Mouse (Mus musculus) liver, embryonic 16.5 days (tissue): ENCODE results near the gene Spin1. TPM values are rescaled to one million over a fixed set of nuclear protein-coding genes. Genes with fewer than 3 reads are reported as not detected.
A peak's percentile ranks its signal among the peaks of the same experiment; 100 is the strongest.

ENCODE experiments used
- ATAC-seq: fragments of 200-750 bp; cut with Nextera tagmentation; 2 replicates; pipeline ENCODE4 v1.8.0; 2017; ENCODE audit warnings: low read depth, mild to moderate bottlenecking, moderate number of reproducible peaks, moderate library complexity
- H3K27ac ChIP-seq: fragments of 300-500 bp; sonication (generic); 2 replicates; pipeline ENCODE4 v1.5.1; 2014; ENCODE audit warnings: mild to moderate bottlenecking, low read length
- H3K27me3 ChIP-seq: fragments of 300-500 bp; sonication (generic); 2 replicates; pipeline ENCODE4 v1.6.1; 2014; ENCODE audit warnings: low read depth, low read length, mixed read lengths; ENCODE audit not compliant: control insufficient read depth, insufficient read depth
- H3K36me3 ChIP-seq: fragments of 300-500 bp; sonication (generic); 2 replicates; pipeline ENCODE4 v1.6.1; 2014; ENCODE audit warnings: mild to moderate bottlenecking; ENCODE audit not compliant: control insufficient read depth, insufficient read depth
- H3K4me1 ChIP-seq: fragments of 300-500 bp; sonication (generic); 2 replicates; pipeline ENCODE4 v1.6.1; 2014; ENCODE audit warnings: low read depth, low read length, mixed read lengths; ENCODE audit not compliant: control insufficient read depth
- H3K4me2 ChIP-seq: fragments of 300-500 bp; sonication (generic); 2 replicates; pipeline ENCODE4 v1.6.1; 2014; ENCODE audit warnings: low read depth, low read length, mixed read lengths
- H3K4me3 ChIP-seq: fragments of 300-500 bp; sonication (generic); 2 replicates; pipeline ENCODE4 v1.5.1; 2014; ENCODE audit warnings: low read depth, mild to moderate bottlenecking, low read length
- H3K9ac ChIP-seq: fragments of 300-500 bp; sonication (generic); 2 replicates; pipeline ENCODE4 v1.6.1; 2014; ENCODE audit warnings: low read depth, low read length
- H3K9me3 ChIP-seq: fragments of 300-500 bp; sonication (generic); replicated peaks from 2 replicates; pipeline ENCODE4 v1.6.1; 2016; ENCODE audit warnings: low read length; ENCODE audit not compliant: control insufficient read depth
- WGBS: fragments of 180-500 bp; shearing (Covaris S2); extraction: QIAGEN DNeasy Blood & Tissue Kit; methylation state at CpG from one replicate; pipeline ENCODE4 v1.1.7; 2014; ENCODE audit not compliant: insufficient replicate concordance; 5-methylcytosine and 5-hydroxymethylcytosine counted together
- polyA plus RNA-seq: library from polyadenylated mRNA; unstranded; fragments of >200 nt; fragmentation: Nextera tagmentation; extraction: Ambion mirVana; gene quantifications from 2 replicates; pipeline ENCODE4 v1.2.1, GENCODE M21; 2015

Spin1 gene
- polyA plus RNA-seq, 1 experiment from 2014 or later, result 9.7 TPM

GRCm38 (mm10) chr13:51166711-51167110 is 66.0 kb downstream of the Spin1 start:
- Histone ChIP-seq H3K9ac (no peak overlapping the region), H3K27ac (no peak overlapping the region), H3K4me1 (peaks cover 2% of the 10 kb centered on the region), H3K36me3 (no peaks in the 10 kb centered on the region), H3K4me3 (no peak overlapping the region), H3K27me3 (peaks cover 20% of the 10 kb centered on the region), H3K4me2 (no peak overlapping the region), H3K9me3 (no peaks in the 10 kb centered on the region)
- no peak for ATAC-seq
- WGBS, result 48% methylated on average over 11 of the region's 11 CpGs

- ATAC-seq, result no peak
- Histone ChIP-seq H3K27me3 (peaks cover 26% of the 10 kb centered on the region), H3K4me1 (peaks cover 2% of the 10 kb centered on the region), H3K4me2 (peak overlapping the region; percentile 66), H3K9me3 (no peaks in the 10 kb centered on the region), H3K27ac (no peak overlapping the region), H3K4me3 (no peak overlapping the region; the same call in 1 of the 2 replicates), H3K36me3 (no peaks in the 10 kb centered on the region), H3K9ac (no peak overlapping the region)
- 23% methylated on average over 11 of the region's 11 CpGs for WGBS
Measured at GRCm38 (mm10) chr13:51170215-51170614, 69.5 kb downstream of the Spin1 start.

GRCm38 (mm10) chr13:51170691-51171680 is 70.3 kb downstream of the Spin1 start, which contains the start of gene Nxnl2:
Gene Nxnl2 (plus strand): TSS chr13:51171022.
- no peaks in the 10 kb centered on the region for H3K36me3 ChIP-seq
- H3K9me3 ChIP-seq, result no peaks in the 10 kb centered on the region
- H3K27me3 ChIP-seq, result peaks cover 26% of the 10 kb centered on the region
- 1% methylated on average over 64 of the region's 64 CpGs for WGBS
- no peak for ATAC-seq
- H3K27ac ChIP-seq, result no peak within 1 kb of the TSS
- peak within 1 kb of the TSS; percentile 66 for H3K4me2 ChIP-seq
- H3K4me3 ChIP-seq, result peak within 1 kb of the TSS; percentile 50
- H3K4me1 ChIP-seq, result peaks cover 2% of the 10 kb centered on the region
- H3K9ac ChIP-seq, result no peak within 1 kb of the TSS

GRCm38 (mm10) chr13:51172601-51173000 is 71.9 kb downstream of the Spin1 start:
- H3K27me3 ChIP-seq, result peaks cover 26% of the 10 kb centered on the region
- no peak overlapping the region for H3K27ac ChIP-seq
- H3K4me3 ChIP-seq, result no peak overlapping the region
- 87% methylated on average over 7 of the region's 7 CpGs for WGBS
- ATAC-seq, result no peak
- H3K4me1 ChIP-seq, result peaks cover 2% of the 10 kb centered on the region
- H3K4me2 ChIP-seq, result no peak overlapping the region
- H3K36me3 ChIP-seq, result no peaks in the 10 kb centered on the region
- no peaks in the 10 kb centered on the region for H3K9me3 ChIP-seq
- H3K9ac ChIP-seq, result no peak overlapping the region

- H3K27me3 ChIP-seq, result no peaks in the 10 kb centered on the region
Measured at GRCm38 (mm10) chr13:51178932-51179331, 78.3 kb downstream of the Spin1 start.

GRCm38 (mm10) chr13:51179362-51179761 is 78.7 kb downstream of the Spin1 start:
- no peaks in the 10 kb centered on the region for H3K9me3 ChIP-seq
- no peak overlapping the region for H3K4me2 ChIP-seq
- no peak for ATAC-seq
- no peaks in the 10 kb centered on the region for H3K27me3 ChIP-seq
- no peak overlapping the region for H3K27ac ChIP-seq
- no peak overlapping the region for H3K9ac ChIP-seq
- H3K4me3 ChIP-seq, result no peak overlapping the region
- H3K36me3 ChIP-seq, result no peaks in the 10 kb centered on the region
- 28% methylated on average over 3 of the region's 3 CpGs for WGBS
- no peaks in the 10 kb centered on the region for H3K4me1 ChIP-seq

More at GRCm38 (mm10) chr13:51178932-51179331, 78.3 kb downstream of the Spin1 start:
- H3K36me3 ChIP-seq, result no peaks in the 10 kb centered on the region
- 64% methylated on average over 10 of the region's 10 CpGs for WGBS
- ATAC-seq, result no peak
- H3K27ac ChIP-seq, result no peak overlapping the region
- H3K4me3 ChIP-seq, result no peak overlapping the region
- H3K4me1 ChIP-seq, result no peaks in the 10 kb centered on the region
- H3K4me2 ChIP-seq, result no peak overlapping the region
- no peaks in the 10 kb centered on the region for H3K9me3 ChIP-seq
- no peak overlapping the region for H3K9ac ChIP-seq

- 60% methylated on average over 7 of the region's 7 CpGs for WGBS
- Histone ChIP-seq H3K4me1 (no peaks in the 10 kb centered on the region), H3K27me3 (no peaks in the 10 kb centered on the region), H3K4me2 (no peak overlapping the region), H3K9ac (no peak overlapping the region), H3K36me3 (no peaks in the 10 kb centered on the region), H3K27ac (no peak overlapping the region), H3K4me3 (no peak overlapping the region), H3K9me3 (no peaks in the 10 kb centered on the region)
- no peak for ATAC-seq
Measured at GRCm38 (mm10) chr13:51182236-51182635, 81.6 kb downstream of the Spin1 start.

GRCm38 (mm10) chr13:51184896-51185295 is 84.2 kb downstream of the Spin1 start:
- Histone ChIP-seq H3K4me3 (no peak overlapping the region), H3K4me1 (no peaks in the 10 kb centered on the region), H3K9me3 (no peaks in the 10 kb centered on the region), H3K27me3 (no peaks in the 10 kb centered on the region), H3K9ac (no peak overlapping the region), H3K4me2 (no peak overlapping the region), H3K36me3 (no peaks in the 10 kb centered on the region), H3K27ac (no peak overlapping the region)
- 53% methylated on average over 3 of the region's 3 CpGs for WGBS
- ATAC-seq, result no peak

- ATAC-seq, result no peak
- no peaks in the 10 kb centered on the region for H3K9me3 ChIP-seq
- H3K4me1 ChIP-seq, result no peaks in the 10 kb centered on the region
- H3K4me3 ChIP-seq, result no peak overlapping the region
- no peaks in the 10 kb centered on the region for H3K36me3 ChIP-seq
- WGBS, result 31% methylated on average over 3 of the region's 3 CpGs
- no peak overlapping the region for H3K27ac ChIP-seq
- no peaks in the 10 kb centered on the region for H3K27me3 ChIP-seq
- no peak overlapping the region for H3K4me2 ChIP-seq
- H3K9ac ChIP-seq, result no peak overlapping the region
Measured at GRCm38 (mm10) chr13:51190336-51190735, 89.7 kb downstream of the Spin1 start.
